Mouse (Mus musculus) Muller cell, postnatal 12 days (primary cell): ENCODE measurements around the gene Mcub.

ENCODE experiments used
- DNase-seq: peaks from one replicate; pipeline ENCODE4 v3.0.0-alpha.2; 2015; ENCODE audit errors: inconsistent ontology term

Mcub gene

GRCm38 (mm10) chr3:129949158-129949773 lies 20.7 kb downstream of the Mcub start:
- no peak for DNase-seq

GRCm38 (mm10) chr3:129948359-129948758 lies 21.6 kb downstream of the Mcub start:
- no peak for DNase-seq

GRCm38 (mm10) chr3:129946217-129946914 lies 23.6 kb downstream of the Mcub start:
- DNase-seq: no peak

GRCm38 (mm10) chr3:129943813-129944212 lies 26.2 kb downstream of the Mcub start:
- DNase-seq: no peak

- DNase-seq: peak; percentile 30
Observed at GRCm38 (mm10) chr3:129941291-129941690, 28.7 kb downstream of the Mcub start.

GRCm38 (mm10) chr3:129940780-129941179 lies 29.2 kb downstream of the Mcub start:
- DNase-seq: no peak

- DNase-seq: no peak
Observed at GRCm38 (mm10) chr3:129939058-129939457, 30.9 kb downstream of the Mcub start.

- DNase-seq: no peak
Observed at GRCm38 (mm10) chr3:129937848-129938247, 32.2 kb downstream of the Mcub start.

GRCm38 (mm10) chr3:129936561-129936960 lies 33.4 kb downstream of the Mcub start:
- DNase-seq: no peak

- DNase-seq: no peak
Observed at GRCm38 (mm10) chr3:129932443-129932842, 37.6 kb downstream of the Mcub start.

GRCm38 (mm10) chr3:129930213-129930778 lies 39.7 kb downstream of the Mcub start:
- no peak for DNase-seq

GRCm38 (mm10) chr3:129925861-129926260 lies 44.1 kb downstream of the Mcub start:
- no peak for DNase-seq

GRCm38 (mm10) chr3:129923581-129923980 lies 46.4 kb downstream of the Mcub start:
- DNase-seq: no peak

GRCm38 (mm10) chr3:129918434-129918833 lies 51.6 kb downstream of the Mcub start:
- DNase-seq: peak; percentile 43

GRCm38 (mm10) chr3:129917424-129917823 lies 52.6 kb downstream of the Mcub start:
- peak; percentile 42 for DNase-seq

- no peak for DNase-seq
Observed at GRCm38 (mm10) chr3:129913241-129913640, 56.8 kb downstream of the Mcub start.

GRCm38 (mm10) chr3:129912025-129912424 lies 58.0 kb downstream of the Mcub start:
- DNase-seq: no peak

- no peak for DNase-seq
Observed at GRCm38 (mm10) chr3:129904381-129905132, 65.4 kb downstream of the Mcub start.

GRCm38 (mm10) chr3:129903866-129904265 lies 66.1 kb downstream of the Mcub start:
- no peak for DNase-seq

- no peak for DNase-seq
Observed at GRCm38 (mm10) chr3:129903369-129903768, 66.6 kb downstream of the Mcub start.

- DNase-seq: peak; percentile 87
Observed at GRCm38 (mm10) chr3:129901271-129901809, 68.7 kb downstream of the Mcub start, which contains the start of gene Casp6. Casp6 (plus strand) TSS chr3:129901425.

GRCm38 (mm10) chr3:129898886-129899285 lies 71.1 kb downstream of the Mcub start:
- no peak for DNase-seq
